Mouse (Mus musculus) mature B cell (primary cell): ENCODE data around the gene 1700016D06Rik.

ENCODE experiments used
- in situ Hi-C: fragments of 300-500 bp; cut with MboI; formaldehyde crosslinking; loops from 2 replicates; pipeline ENCODE4 v1.14.3; 2019

1700016D06Rik gene

DNA sequence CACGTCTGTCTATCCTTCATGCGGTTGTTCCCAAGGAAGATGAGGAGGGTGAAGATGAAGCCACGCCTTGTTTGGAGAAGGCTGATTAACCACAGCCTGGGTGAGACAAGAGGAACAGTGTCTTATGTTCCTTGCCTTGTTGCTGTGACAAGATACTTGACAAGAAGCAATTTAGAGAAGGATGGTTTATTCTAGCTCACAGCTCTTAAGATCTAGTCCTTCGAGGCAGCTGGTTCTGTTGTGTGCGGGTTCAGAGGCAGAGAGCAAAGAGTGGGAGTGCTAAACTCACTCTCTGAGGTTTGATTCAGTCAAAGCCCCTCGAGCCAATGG lies at the start of gene 1700016D06Rik:
1700016D06Rik (minus strand) TSS at position 31 of the 330 bp plus-strand sequence.
- in situ Hi-C loops, result no loop called here

DNA sequence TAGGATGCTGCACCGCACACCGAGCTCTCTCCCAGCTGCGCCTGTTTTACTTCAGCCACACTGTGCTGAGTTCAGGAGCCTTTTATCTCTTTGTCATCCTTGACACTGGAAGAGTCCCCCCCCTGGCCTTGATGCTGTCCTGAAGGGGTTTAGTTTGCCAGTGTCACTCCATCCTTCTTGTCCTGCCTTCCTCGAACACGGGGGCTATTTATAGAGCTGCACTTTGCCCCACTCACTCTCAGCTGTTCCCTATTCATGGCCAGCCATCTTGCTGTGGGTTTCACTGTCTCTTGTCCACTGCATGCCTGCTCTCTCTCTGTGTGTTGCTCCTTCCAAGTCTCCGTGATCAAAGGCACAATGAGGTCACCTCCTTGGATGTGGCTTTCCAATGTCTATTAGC lies 48.6 kb upstream of the 1700016D06Rik start:
- in situ Hi-C loops, result no loop called here

GRCm38 (mm10) chr8:11746850-11747600 lies 46.2 kb upstream of the 1700016D06Rik start:
- in situ Hi-C loops, result no loop called here

GRCm38 (mm10) chr8:11743580-11743979 lies 42.7 kb upstream of the 1700016D06Rik start:
- in situ Hi-C loops, result no loop called here

- in situ Hi-C loops, result no loop called here
These were observed 40.0 kb upstream of the 1700016D06Rik start for GRCm38 (mm10) chr8:11740857-11741256.

DNA sequence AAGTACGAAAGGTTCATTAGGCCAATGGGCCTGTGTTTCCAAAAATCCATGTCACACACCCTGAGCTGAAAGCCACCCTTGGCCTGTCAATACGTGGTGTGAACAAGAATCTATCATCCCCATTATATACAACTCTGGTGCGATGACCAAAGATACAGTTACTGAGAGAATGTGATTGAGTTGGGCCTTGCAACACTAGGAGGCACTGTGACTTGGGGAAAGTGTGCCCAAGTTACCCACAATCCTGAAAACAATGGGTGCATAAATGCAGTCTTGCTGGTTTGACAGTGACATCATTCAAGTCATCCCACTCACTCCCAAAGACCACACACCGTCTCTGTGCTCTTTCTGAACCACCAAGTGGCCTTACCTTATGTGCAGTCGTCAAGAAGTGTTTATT lies 38.2 kb upstream of the 1700016D06Rik start:
- in situ Hi-C loops, result no loop called here

DNA sequence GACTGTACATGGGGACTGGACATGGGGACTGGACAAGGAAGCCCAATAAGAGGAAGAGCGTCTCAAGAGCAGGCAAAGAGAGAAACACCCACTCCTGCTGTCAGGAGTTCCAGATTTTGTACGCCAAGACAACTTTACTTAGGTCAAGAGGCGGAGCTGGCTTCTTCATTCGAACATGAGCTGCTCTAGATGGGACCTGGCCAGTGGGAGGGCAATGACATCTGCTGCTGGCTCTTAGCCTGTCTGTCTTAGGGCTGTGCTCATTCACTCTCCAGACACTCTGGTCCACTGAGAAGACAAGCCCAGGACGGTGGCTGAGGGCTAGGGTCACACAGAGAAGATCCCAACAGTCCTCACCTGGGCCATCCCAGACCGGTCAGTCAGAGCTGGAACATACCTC lies 36.2 kb upstream of the 1700016D06Rik start:
- in situ Hi-C loops, result no loop called here

GRCm38 (mm10) chr8:11735672-11736235 lies 34.9 kb upstream of the 1700016D06Rik start:
- in situ Hi-C loops, result no loop called here

DNA sequence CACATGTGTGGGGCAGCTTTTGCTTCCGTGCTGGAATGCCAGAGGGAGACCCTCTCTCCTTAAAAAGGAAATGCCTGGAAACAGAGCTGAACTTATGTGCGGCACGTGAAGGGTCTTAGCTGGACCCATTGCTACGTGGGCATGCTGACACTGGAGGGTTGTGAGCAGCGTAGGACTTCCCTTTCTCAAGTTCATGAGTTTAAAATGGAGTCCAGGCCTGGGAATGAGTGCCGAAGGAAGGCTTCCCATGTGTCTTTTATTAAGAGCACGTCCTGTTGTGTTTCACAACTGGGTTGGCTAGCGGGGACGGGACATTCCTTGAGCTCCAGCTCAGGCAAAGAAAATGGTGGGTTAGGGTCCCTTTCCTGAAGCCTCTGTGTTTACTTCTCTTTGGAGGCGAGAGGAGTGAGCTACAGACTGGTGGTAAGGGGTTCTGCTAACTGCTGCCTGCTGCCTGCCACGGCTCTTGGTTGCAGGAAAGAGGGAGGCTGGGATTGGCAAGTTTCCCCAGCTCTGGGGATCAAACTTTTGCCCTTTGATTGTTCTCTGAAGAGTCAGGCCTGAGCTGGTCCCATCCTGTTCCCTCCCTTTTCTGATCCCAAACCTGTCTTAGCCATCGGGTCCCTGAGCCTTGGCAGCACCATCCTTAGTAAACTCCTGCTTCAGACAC lies 29.5 kb upstream of the 1700016D06Rik start:
- in situ Hi-C loops, result no loop called here

DNA sequence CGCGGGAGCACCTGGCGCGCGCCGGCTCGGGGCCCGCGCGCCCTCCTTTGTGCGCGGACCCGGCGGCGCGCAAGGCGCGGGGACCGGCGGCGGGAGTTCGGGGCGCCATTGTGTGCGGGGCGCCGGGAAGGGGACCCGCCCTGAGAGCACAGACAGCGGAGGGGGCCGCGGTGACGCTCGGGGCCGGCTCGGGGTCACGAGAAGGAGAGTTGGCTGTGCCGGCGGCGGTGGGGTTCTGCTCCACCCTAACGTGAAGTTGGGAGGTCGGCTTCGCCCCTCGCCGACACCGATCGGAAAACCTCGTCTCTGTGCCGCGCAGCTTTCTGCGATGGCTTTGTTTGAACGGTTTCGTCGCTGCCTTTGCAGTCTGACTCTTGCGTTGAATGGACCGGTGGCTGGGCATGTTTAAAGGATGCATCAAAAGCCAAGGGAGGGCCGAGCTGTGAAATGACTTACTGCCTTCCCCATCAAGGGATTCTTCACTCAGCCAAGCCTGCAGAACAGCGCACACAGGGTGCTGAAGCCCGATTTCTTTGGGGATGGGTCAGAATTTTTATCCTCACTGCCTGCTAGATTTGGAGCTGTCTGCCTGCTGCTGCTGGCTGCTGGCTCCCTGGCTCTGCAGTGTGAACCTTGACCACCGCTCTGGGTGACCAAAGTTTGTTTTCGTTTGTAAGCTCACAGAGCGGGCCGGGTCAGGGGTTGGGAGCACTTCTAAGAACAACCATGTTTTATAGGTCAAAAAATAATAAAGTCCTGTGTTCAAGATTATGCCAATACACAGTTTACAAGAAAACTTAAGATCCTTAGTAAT lies 27.8 kb upstream of the 1700016D06Rik start:
- in situ Hi-C loops, result no loop called here

GRCm38 (mm10) chr8:11727651-11728481 lies 27.0 kb upstream of the 1700016D06Rik start, which contains the start of gene Arhgef7:
Arhgef7 (plus strand) TSS chr8:11727721.
- in situ Hi-C loops, result no loop called here

DNA sequence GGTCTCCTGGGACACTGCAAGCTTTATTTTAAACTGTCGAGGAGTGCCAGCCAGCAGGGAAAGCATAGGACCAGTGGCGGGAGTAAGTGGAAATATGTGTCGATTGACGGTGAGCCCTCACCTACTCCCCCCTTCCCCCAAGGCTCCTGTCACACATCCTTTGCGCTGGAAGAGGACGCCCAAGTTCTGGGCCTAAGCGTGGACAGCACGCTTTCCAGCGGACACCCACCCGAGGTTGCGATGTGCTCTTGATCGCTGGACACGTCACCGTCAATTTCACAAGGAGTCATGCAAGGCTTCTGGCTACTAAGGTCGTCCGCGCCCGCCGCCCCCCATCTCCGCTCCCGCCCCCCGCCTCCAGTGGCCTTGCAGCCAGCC lies 26.4 kb upstream of the 1700016D06Rik start:
- in situ Hi-C loops, result no loop called here

GRCm38 (mm10) chr8:11717194-11717593 lies 16.3 kb upstream of the 1700016D06Rik start:
- in situ Hi-C loops, result no loop called here

- in situ Hi-C loops, result no loop called here
These were observed 11.4 kb upstream of the 1700016D06Rik start for GRCm38 (mm10) chr8:11712244-11712643.

DNA sequence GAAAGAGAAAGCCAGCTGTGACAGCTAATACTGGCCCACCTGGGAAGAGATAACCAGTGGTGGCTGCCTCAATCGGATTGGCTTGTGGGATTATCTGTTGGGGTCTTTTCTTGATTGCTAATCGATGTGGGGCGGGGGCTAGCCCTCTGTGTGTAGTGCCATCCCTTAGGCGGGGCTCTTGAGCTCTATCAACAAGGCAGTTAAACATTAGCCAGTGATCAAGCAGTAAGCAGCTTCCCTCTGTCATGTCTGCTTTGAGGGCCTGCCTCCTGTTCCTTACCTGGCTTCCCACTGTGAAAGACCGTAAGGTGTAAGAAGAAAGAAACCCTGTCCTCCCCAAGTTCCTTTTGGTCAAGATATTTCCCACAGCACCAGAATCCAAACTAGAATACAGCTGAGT lies 9.6 kb upstream of the 1700016D06Rik start:
- in situ Hi-C loops, result no loop called here

- in situ Hi-C loops, result no loop called here
These were observed 8.7 kb upstream of the 1700016D06Rik start for GRCm38 (mm10) chr8:11709542-11709941.

DNA sequence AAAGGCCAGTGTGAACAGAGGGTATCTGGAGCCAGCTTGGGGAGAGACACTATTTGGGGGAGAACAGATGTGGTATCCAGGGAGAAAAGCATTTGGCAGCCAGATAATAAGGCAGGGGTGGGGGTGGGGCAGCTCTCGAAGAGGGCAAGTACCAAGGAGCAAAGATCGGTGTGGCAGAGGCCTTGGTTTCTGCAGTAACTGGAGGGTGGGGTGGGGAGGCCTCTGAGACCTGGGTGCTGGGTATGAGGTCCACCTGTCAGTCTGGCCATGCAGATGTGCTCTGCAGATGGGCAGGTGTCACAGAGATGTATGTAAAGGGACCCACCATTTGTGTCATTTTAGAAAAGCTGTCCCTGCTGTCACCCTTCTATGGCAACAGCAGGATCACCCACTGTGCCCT lies 8.0 kb upstream of the 1700016D06Rik start:
- in situ Hi-C loops, result no loop called here

DNA sequence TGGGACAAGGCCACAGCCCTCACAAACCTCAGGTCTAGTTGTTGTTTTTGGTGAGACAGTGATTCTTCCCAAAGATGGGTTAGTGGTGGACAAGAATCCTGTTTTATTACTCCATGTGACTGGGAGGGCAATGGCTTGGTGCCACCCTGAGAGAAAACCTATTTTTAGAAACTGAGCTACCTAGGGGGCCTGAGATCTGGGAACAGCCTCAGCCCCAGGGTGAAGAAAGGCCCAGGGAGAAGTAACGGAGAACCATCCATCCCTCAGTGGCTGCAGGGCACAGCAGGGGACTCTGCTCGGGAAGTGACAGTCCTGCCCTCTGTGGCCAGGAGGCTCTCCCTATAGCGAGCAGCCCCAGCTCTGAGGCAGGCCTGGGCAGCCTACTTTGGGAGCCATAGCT lies 6.8 kb upstream of the 1700016D06Rik start:
- in situ Hi-C loops, result no loop called here

GRCm38 (mm10) chr8:11705818-11706217 lies 5.0 kb upstream of the 1700016D06Rik start:
- in situ Hi-C loops, result no loop called here

GRCm38 (mm10) chr8:11704716-11705420 lies 4.0 kb upstream of the 1700016D06Rik start:
- in situ Hi-C loops, result no loop called here

DNA sequence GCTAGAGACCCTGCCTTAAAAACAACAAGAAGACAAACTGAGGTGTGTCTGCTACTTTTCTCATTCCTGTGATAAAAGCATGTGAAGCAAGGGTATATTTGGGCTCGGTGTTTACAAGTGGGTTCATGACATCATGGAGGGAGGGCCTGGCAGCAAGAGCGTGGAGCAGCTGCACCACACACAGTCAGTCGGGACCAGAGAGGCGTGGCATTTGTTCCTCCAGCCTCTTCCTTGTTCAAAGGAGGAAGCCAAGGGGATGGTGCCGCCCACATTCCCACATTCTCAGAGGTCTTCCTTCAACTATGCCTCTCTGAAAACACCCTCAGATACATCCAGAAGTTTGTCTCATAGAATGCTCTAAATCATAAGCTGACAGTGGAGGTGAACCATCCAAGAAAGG lies 2.9 kb upstream of the 1700016D06Rik start:
- in situ Hi-C loops, result no loop called here
